Mouse (Mus musculus) hindbrain, embryonic 11.5 days (tissue): ENCODE results near the gene Gtsf1. TPM values are rescaled to one million over a fixed set of nuclear protein-coding genes. Genes with fewer than 3 reads are reported as not detected.

Experiments
- ATAC-seq: fragments of 200-750 bp; cut with Nextera tagmentation; 2 replicates; pipeline ENCODE4 v1.8.0; 2017; ENCODE audit warnings: mild to moderate bottlenecking, moderate TSS enrichment, moderate library complexity; ENCODE audit not compliant: low FRiP score
- DNase-seq: peaks from one replicate; pipeline ENCODE4 v3.0.0-alpha.2; 2015; ENCODE audit warnings: low spot score
- H3K27ac ChIP-seq: fragments of 300-500 bp; sonication (generic); 2 replicates; pipeline ENCODE4 v1.5.1; 2014; ENCODE audit warnings: mild to moderate bottlenecking, low read depth, low read length
- H3K27me3 ChIP-seq: fragments of 300-500 bp; sonication (generic); 2 replicates; pipeline ENCODE4 v1.6.1; 2014; ENCODE audit warnings: mild to moderate bottlenecking, low read length, moderate library complexity, mixed read lengths; ENCODE audit not compliant: control insufficient read depth, insufficient read depth
- H3K36me3 ChIP-seq: fragments of 300-500 bp; sonication (generic); 2 replicates; pipeline ENCODE4 v1.6.1; 2014; ENCODE audit warnings: mild to moderate bottlenecking, low read length, moderate library complexity, mixed read lengths; ENCODE audit not compliant: control insufficient read depth, insufficient read depth
- H3K4me1 ChIP-seq: fragments of 300-500 bp; sonication (generic); replicated peaks from 2 replicates; pipeline ENCODE4 v1.6.1; 2014; ENCODE audit warnings: low read length, mixed read lengths; ENCODE audit not compliant: control insufficient read depth, insufficient read depth
- H3K4me2 ChIP-seq: fragments of 300-500 bp; sonication (generic); replicated peaks from 2 replicates; pipeline ENCODE4 v1.6.1; 2014; ENCODE audit warnings: mild to moderate bottlenecking, low read depth, low read length
- H3K4me3 ChIP-seq: fragments of 300-500 bp; sonication (generic); 2 replicates; pipeline ENCODE4 v1.5.1; 2014; ENCODE audit warnings: low read depth, low read length
- H3K9ac ChIP-seq: fragments of 300-500 bp; sonication (generic); 2 replicates; pipeline ENCODE4 v1.6.1; 2014; ENCODE audit warnings: low read depth, low read length
- H3K9me3 ChIP-seq: fragments of 300-500 bp; sonication (generic); 2 replicates; pipeline ENCODE4 v1.6.1; 2016; ENCODE audit warnings: low read length; ENCODE audit not compliant: control insufficient read depth
- WGBS: fragments of 180-500 bp; shearing (Covaris S2); extraction: QIAGEN DNeasy Blood & Tissue Kit; methylation state at CpG from one replicate; pipeline ENCODE4 v1.1.7; 2014; 5-methylcytosine and 5-hydroxymethylcytosine counted together
- polyA plus RNA-seq: library from polyadenylated mRNA; unstranded; fragments of >200 nt; fragmentation: Nextera tagmentation; extraction: Ambion mirVana; gene quantifications from 2 replicates; pipeline ENCODE4 v1.2.1, GENCODE M21; 2014

The Gtsf1 gene
- not detected in 2 replicates for polyA plus RNA-seq

GRCm38 (mm10) chr15:103430241-103430640 lies at the start of gene Gtsf1:
TSS of gene Gtsf1 (minus strand) at chr15:103430470.
- Histone ChIP-seq H3K9ac (no peak within 1 kb of the TSS), H3K9me3 (no peaks in the 10 kb centered on the region), H3K4me1 (no peaks in the 10 kb centered on the region), H3K4me2 (no peak within 1 kb of the TSS), H3K36me3 (no peaks in the 10 kb centered on the region), H3K27ac (no peak within 1 kb of the TSS), H3K4me3 (no peak within 1 kb of the TSS), H3K27me3 (no peaks in the 10 kb centered on the region)
- ATAC-seq = no peak
- 97% methylated on average over 16 of the region's 16 CpGs for WGBS
- no peak for DNase-seq

- H3K27ac ChIP-seq = no peak overlapping the region
- H3K9ac ChIP-seq = no peak overlapping the region
- no peak for DNase-seq
- H3K9me3 ChIP-seq = no peaks in the 10 kb centered on the region
- no peak for ATAC-seq
- no peaks in the 10 kb centered on the region for H3K4me1 ChIP-seq
- H3K4me3 ChIP-seq = no peak overlapping the region
- no peaks in the 10 kb centered on the region for H3K36me3 ChIP-seq
- no peaks in the 10 kb centered on the region for H3K27me3 ChIP-seq
- 67% methylated on average over 1 of the region's 1 CpGs for WGBS
- H3K4me2 ChIP-seq = no peak overlapping the region
Observed at GRCm38 (mm10) chr15:103479080-103479606, 48.9 kb upstream of the Gtsf1 start.

GRCm38 (mm10) chr15:103473769-103474168 lies 43.5 kb upstream of the Gtsf1 start:
- H3K27me3 ChIP-seq = no peaks in the 10 kb centered on the region
- no peaks in the 10 kb centered on the region for H3K9me3 ChIP-seq
- no peak overlapping the region for H3K27ac ChIP-seq
- ATAC-seq = no peak
- H3K4me3 ChIP-seq = no peak overlapping the region
- no peak overlapping the region for H3K4me2 ChIP-seq
- 85% methylated on average over 5 of the region's 5 CpGs for WGBS
- H3K4me1 ChIP-seq = no peaks in the 10 kb centered on the region
- no peaks in the 10 kb centered on the region for H3K36me3 ChIP-seq
- no peak overlapping the region for H3K9ac ChIP-seq
- DNase-seq = no peak

- H3K36me3 ChIP-seq = no peaks in the 10 kb centered on the region
- no peak overlapping the region for H3K4me3 ChIP-seq
- no peak for DNase-seq
- H3K4me1 ChIP-seq = no peaks in the 10 kb centered on the region
- H3K4me2 ChIP-seq = no peak overlapping the region
- H3K27me3 ChIP-seq = no peaks in the 10 kb centered on the region
- 88% methylated on average over 7 of the region's 7 CpGs for WGBS
- no peak overlapping the region for H3K27ac ChIP-seq
- no peak for ATAC-seq
- H3K9me3 ChIP-seq = no peaks in the 10 kb centered on the region
- H3K9ac ChIP-seq = no peak overlapping the region
Observed at GRCm38 (mm10) chr15:103473182-103473581, 42.9 kb upstream of the Gtsf1 start.

- Histone ChIP-seq H3K36me3 (no peaks in the 10 kb centered on the region), H3K4me3 (no peak overlapping the region), H3K27me3 (no peaks in the 10 kb centered on the region), H3K9me3 (no peaks in the 10 kb centered on the region), H3K27ac (no peak overlapping the region), H3K4me2 (no peak overlapping the region), H3K4me1 (no peaks in the 10 kb centered on the region), H3K9ac (no peak overlapping the region)
- 74% methylated on average over 3 of the region's 3 CpGs for WGBS
- no peak for ATAC-seq
- DNase-seq = no peak
Observed at GRCm38 (mm10) chr15:103472265-103472664, 42.0 kb upstream of the Gtsf1 start.

- H3K4me3 ChIP-seq = no peak overlapping the region
- DNase-seq (no peak), ATAC-seq (no peak)
- no peak overlapping the region for H3K9ac ChIP-seq
- H3K4me1 ChIP-seq = no peaks in the 10 kb centered on the region
- no peaks in the 10 kb centered on the region for H3K36me3 ChIP-seq
- no peaks in the 10 kb centered on the region for H3K9me3 ChIP-seq
- H3K27me3 ChIP-seq = no peaks in the 10 kb centered on the region
- 84% methylated on average over 7 of the region's 7 CpGs for whole genome bisulfite sequencing
- no peak overlapping the region for H3K4me2 ChIP-seq
- no peak overlapping the region for H3K27ac ChIP-seq
Observed at GRCm38 (mm10) chr15:103471488-103472194, 41.4 kb upstream of the Gtsf1 start.

- H3K4me2 ChIP-seq = no peak overlapping the region
- no peaks in the 10 kb centered on the region for H3K4me1 ChIP-seq
- WGBS = 79% methylated on average over 7 of the region's 7 CpGs
- no peaks in the 10 kb centered on the region for H3K27me3 ChIP-seq
- no peak overlapping the region for H3K27ac ChIP-seq
- no peaks in the 10 kb centered on the region for H3K36me3 ChIP-seq
- DNase-seq (no peak), ATAC-seq (no peak)
- no peaks in the 10 kb centered on the region for H3K9me3 ChIP-seq
- no peak overlapping the region for H3K9ac ChIP-seq
- H3K4me3 ChIP-seq = no peak overlapping the region
Observed at GRCm38 (mm10) chr15:103462539-103463261, 32.4 kb upstream of the Gtsf1 start.

GRCm38 (mm10) chr15:103454449-103454848 lies 24.2 kb upstream of the Gtsf1 start:
- H3K9ac ChIP-seq = no peak overlapping the region
- no peaks in the 10 kb centered on the region for H3K36me3 ChIP-seq
- H3K4me2 ChIP-seq = no peak overlapping the region
- DNase-seq (no peak), ATAC-seq (no peak)
- no peaks in the 10 kb centered on the region for H3K9me3 ChIP-seq
- 93% methylated on average over 6 of the region's 6 CpGs for WGBS
- H3K4me3 ChIP-seq = no peak overlapping the region
- no peaks in the 10 kb centered on the region for H3K4me1 ChIP-seq
- H3K27me3 ChIP-seq = no peaks in the 10 kb centered on the region
- H3K27ac ChIP-seq = no peak overlapping the region
